Comparison of ENCODE assay signal across 23 mouse cellular contexts in genomic region chr1:34822003-34822402, GRCm38 (mm10). TPM values are rescaled to one million over a fixed set of nuclear protein-coding genes. Genes with fewer than 3 reads are reported as not detected.
DNase-seq lines count a peak whose midpoint lies in the region; ATAC-seq and TF ChIP-seq lines count a peak whose summit lies in the region.
"Had no signal": no experiment of that assay in that cellular context is flagged by ENCODE, and none has a peak within 500 bp of the region (broad histone marks: within the 10 kb centered on the region; RNA-seq: fewer than 3 reads in every experiment).

No protein-coding gene starts in this region.

- no peak overlapping the region for H3K9ac ChIP-seq in midbrain, embryonic 11.5 days (ENCODE audit: low read length)
- H3K9ac ChIP-seq in lung, postnatal 0 days (replicated peaks; ENCODE audit: low read depth): no peak overlapping the region

- peaks cover 22% of the 10 kb centered on the region; the same call in 1 of the 2 replicates for H3K36me3 ChIP-seq in midbrain, embryonic 11.5 days (ENCODE audit: control insufficient read depth, insufficient read depth, low read length)
- peaks cover 98% of the 10 kb centered on the region for H3K36me3 ChIP-seq in midbrain, embryonic 10.5 days
- peaks cover 46% of the 10 kb centered on the region for H3K36me3 ChIP-seq in macrophage (ENCODE audit: inconsistent target)
- peaks cover 18% of the 10 kb centered on the region; the same call in 1 of the 2 replicates for H3K36me3 ChIP-seq in lung, postnatal 0 days (ENCODE audit: insufficient read depth, low read length)

- TF ChIP-seq CTCF in layer of hippocampus, adult 2 months (conservative IDR thresholded peaks at IDR 0.05): no peak
- no peak for TF ChIP-seq CTCF in lung, postnatal 0 days (IDR thresholded peaks at IDR 0.05)

- H3K27ac ChIP-seq in layer of hippocampus, adult 2 months: 0 out of 2 replicates have a peak overlapping the region, but pooled peaks have one; percentile 32
- no peak overlapping the region for H3K27ac ChIP-seq in midbrain, embryonic 11.5 days (ENCODE audit: low read depth, low read length)
- no peak overlapping the region for H3K27ac ChIP-seq in midbrain, embryonic 10.5 days (replicated peaks)
- H3K27ac ChIP-seq in macrophage: peak overlapping the region; percentile 7; the same call in 1 of the 2 replicates
- no peak overlapping the region for H3K27ac ChIP-seq in lung, postnatal 0 days (ENCODE audit: low read length)

- TF ChIP-seq EP300 in lung, postnatal 0 days (IDR thresholded peaks at IDR 0.05): no peak

- H3K4me3 ChIP-seq in layer of hippocampus, adult 2 months: no peak overlapping the region
- no peak overlapping the region for H3K4me3 ChIP-seq in midbrain, embryonic 11.5 days (ENCODE audit: low read depth, low read length)
- no peak overlapping the region for H3K4me3 ChIP-seq in midbrain, embryonic 10.5 days
- H3K4me3 ChIP-seq in macrophage (ENCODE audit: inconsistent target): no peak overlapping the region
- H3K4me3 ChIP-seq in lung, postnatal 0 days (ENCODE audit: low read depth, low read length): no peak overlapping the region

- H3K27me3 ChIP-seq in midbrain, embryonic 11.5 days (ENCODE audit: control insufficient read depth, insufficient read depth, low read length): no peaks in the 10 kb centered on the region
- H3K27me3 ChIP-seq in midbrain, embryonic 10.5 days (ENCODE audit: low read depth, poor library complexity, severe bottlenecking): no peaks in the 10 kb centered on the region
- H3K27me3 ChIP-seq in lung, postnatal 0 days (replicated peaks; ENCODE audit: insufficient read depth, low read length): no peaks in the 10 kb centered on the region
- H3K27me3 ChIP-seq: CH12.LX, Patski had no signal

- WGBS in midbrain, embryonic 11.5 days: 87% methylated on average over 7 of the region's 7 CpGs
- 85% methylated on average over 7 of the region's 7 CpGs for WGBS in midbrain, embryonic 10.5 days
- WGBS in macrophage (ENCODE audit: missing documents): 97% methylated on average over 6 of the region's 7 CpGs
- WGBS in lung, postnatal 0 days: 91% methylated on average over 7 of the region's 7 CpGs

- no peak for ATAC-seq in midbrain, embryonic 11.5 days (ENCODE audit: low FRiP score)
- ATAC-seq in lung, postnatal 0 days: no peak
- ATAC-seq in activated CD4-positive, CD25-positive, alpha-beta regulatory T cell, adult 4 months: no peak
- ATAC-seq: CD4-positive, CD25-positive, alpha-beta regulatory T cell, adult 4 months; Patski had no signal

- no peaks in the 10 kb centered on the region for H3K4me1 ChIP-seq in midbrain, embryonic 11.5 days (ENCODE audit: control insufficient read depth, insufficient read depth, low read length)
- H3K4me1 ChIP-seq in midbrain, embryonic 10.5 days: no peaks in the 10 kb centered on the region
- no peaks in the 10 kb centered on the region for H3K4me1 ChIP-seq in lung, postnatal 0 days (ENCODE audit: insufficient read depth, low read depth, low read length)

- no peak for DNase-seq in layer of hippocampus, adult 2 months (ENCODE audit: low spot score in 2 of 2)
- DNase-seq in layer of hippocampus, adult 9-11 months: no peak
- DNase-seq in midbrain, embryonic 11.5 days (ENCODE audit: low spot score, missing footprints): peak; percentile 71
- no peak for DNase-seq in midbrain, embryonic 10.5 days (ENCODE audit: low spot score)
- peak; percentile 54 for DNase-seq in brain, adult 2 months (ENCODE audit: low read depth, low spot score)
- DNase-seq in lung, postnatal 0 days (ENCODE audit: low spot score): no peak
- DNase-seq: adrenal gland, adult 2 months; adrenal gland, adult 8-10 months; adrenal gland, postnatal 10 days; adrenal gland, postnatal 14 days; adrenal gland, postnatal 25 days; adrenal gland, postnatal 36 days; B cell, adult 2 months; cerebellum, adult 11 months; cerebellum, adult 11-12 months; cerebellum, adult 18-20 months; cerebellum, adult 2 months had no signal

- peaks cover 100% of the 10 kb centered on the region for H3K79me2 ChIP-seq in macrophage (ENCODE audit: inconsistent target)

- H3K4me2 ChIP-seq in midbrain, embryonic 11.5 days: no peak overlapping the region
- H3K4me2 ChIP-seq in lung, postnatal 0 days (replicated peaks; ENCODE audit: low read depth, low read length): no peak overlapping the region

- no peaks in the 10 kb centered on the region for H3K9me3 ChIP-seq in midbrain, embryonic 11.5 days (ENCODE audit: control insufficient read depth, low read length)
- no peaks in the 10 kb centered on the region for H3K9me3 ChIP-seq in midbrain, embryonic 10.5 days (replicated peaks)
- no peaks in the 10 kb centered on the region for H3K9me3 ChIP-seq in lung, postnatal 0 days (ENCODE audit: low read length)
- H3K9me3 ChIP-seq: G1E had no signal

RNA-seq across cellular contexts. Expression of gene Fam168b, which starts 20.9 kb away (rescaled TPM):
- total RNA-seq in layer of hippocampus, adult 2 months (2021): 100 to 1,000 TPM; 223 to 226 TPM
- 104 and 114 TPM in 2 replicates for polyA plus RNA-seq in midbrain, embryonic 11.5 days (2014; fragmentation: Nextera tagmentation; extraction: Ambion mirVana)
- 115 and 138 TPM in 2 replicates for polyA plus RNA-seq in midbrain, embryonic 10.5 days (2016; fragmentation: Nextera tagmentation; extraction: Ambion mirVana)
- total RNA-seq in macrophage (2018; cell fraction: chromatin; rRNA removed): 100 to 1,000 TPM in 3 of 26 experiments, 10 to 100 TPM in 23; 32.3 to 116 (median 75.6) TPM
- 100 to 1,000 TPM in 12 of 26 experiments, 10 to 100 TPM in 14; 60.4 to 134 (median 84.7) TPM for total RNA-seq in macrophage (2018; cell fraction: cytosol; rRNA removed)
- 100 to 1,000 TPM in 2 of 26 experiments, 10 to 100 TPM in 24; 51.3 to 115 (median 78.1) TPM for total RNA-seq in macrophage (2018; cell fraction: nucleus; rRNA removed)
- 86.8 to 105 TPM (median 101 TPM) in 3 replicates for polyA plus RNA-seq in macrophage (2018)
- polyA plus RNA-seq in lung, postnatal 0 days (2015; fragmentation: Nextera tagmentation; extraction: Ambion mirVana): 29.3 and 31.8 TPM in 2 replicates
- polyA plus RNA-seq in activated CD4-positive, CD25-positive, alpha-beta regulatory T cell, adult 4 months (2017; shearing (Covaris generic)): 10 to 100 TPM; 18.6 to 20.8 TPM

RNA-seq across cellular contexts. Expression of gene Plekhb2, which starts 27.8 kb away (rescaled TPM):
- 100 to 1,000 TPM; 189 to 208 TPM for total RNA-seq in layer of hippocampus, adult 2 months (2021)
- polyA plus RNA-seq in midbrain, embryonic 11.5 days (2014; fragmentation: Nextera tagmentation; extraction: Ambion mirVana): 52.5 and 56.3 TPM in 2 replicates
- polyA plus RNA-seq in midbrain, embryonic 10.5 days (2016; fragmentation: Nextera tagmentation; extraction: Ambion mirVana): 50.8 and 56.8 TPM in 2 replicates
- 10 to 100 TPM; 30.8 to 82.0 (median 54.7) TPM for total RNA-seq in macrophage (2018; cell fraction: chromatin; rRNA removed)
- 100 to 1,000 TPM in 18 of 26 experiments, 10 to 100 TPM in 8; 89.8 to 155 (median 119) TPM for total RNA-seq in macrophage (2018; cell fraction: cytosol; rRNA removed)
- 100 to 1,000 TPM in 5 of 26 experiments, 10 to 100 TPM in 21; 63.3 to 114 (median 81.8) TPM for total RNA-seq in macrophage (2018; cell fraction: nucleus; rRNA removed)
- 93.5 to 132 TPM (median 125 TPM) in 3 replicates for polyA plus RNA-seq in macrophage (2018)
- 71.1 and 79.8 TPM in 2 replicates for polyA plus RNA-seq in lung, postnatal 0 days (2015; fragmentation: Nextera tagmentation; extraction: Ambion mirVana)
- 100 to 1,000 TPM; 120 to 128 TPM for polyA plus RNA-seq in activated CD4-positive, CD25-positive, alpha-beta regulatory T cell, adult 4 months (2017; shearing (Covaris generic))

Comparison
In these comparisons a context has a peak if more than half of its experiments do, and no peak if none do; other contexts are left out.
1. DNase-seq: peak in midbrain, embryonic 11.5 days (single experiment) and brain, adult 2 months (single experiment); none in layer of hippocampus, adult 2 months (0 of 2), layer of hippocampus, adult 9-11 months (single experiment), midbrain, embryonic 10.5 days (single experiment) and lung, postnatal 0 days (single experiment).
2. H3K27ac ChIP-seq: peak in layer of hippocampus, adult 2 months (single experiment) and macrophage (single experiment); none in midbrain, embryonic 11.5 days (single experiment), midbrain, embryonic 10.5 days (single experiment) and lung, postnatal 0 days (single experiment).